Mouse (Mus musculus) urinary bladder, adult 18-20 months (tissue): ENCODE results near the gene Carmil1.

Source experiments
- DNase-seq, 2 experiments: peaks; one replicate each; pipeline ENCODE4 v3.0.0; 2022; ENCODE audit warnings: low spot score in 2 of 2, mixed read lengths in 2 of 2

Gene Carmil1

GRCm38 (mm10) chr13:24048611-24049010 is 232.0 kb downstream of the Carmil1 start:
- DNase-seq: no peak

GRCm38 (mm10) chr13:24045271-24045670 is 235.3 kb downstream of the Carmil1 start:
- no peak for DNase-seq

- DNase-seq: no peak
Measured at GRCm38 (mm10) chr13:24040221-24040620, 240.4 kb downstream of the Carmil1 start.

GRCm38 (mm10) chr13:24037502-24037901 is 243.1 kb downstream of the Carmil1 start:
- DNase-seq: no peak

GRCm38 (mm10) chr13:24036150-24036549 is 244.4 kb downstream of the Carmil1 start:
- no peak for DNase-seq

- DNase-seq: no peak
Measured at GRCm38 (mm10) chr13:24027191-24028170, 253.1 kb downstream of the Carmil1 start.

- DNase-seq: no peak
Measured at GRCm38 (mm10) chr13:24018515-24018914, 262.1 kb downstream of the Carmil1 start.

- no peak for DNase-seq
Measured at GRCm38 (mm10) chr13:24005528-24005927, 275.1 kb downstream of the Carmil1 start.

- DNase-seq: no peak
Measured at GRCm38 (mm10) chr13:24001797-24002196, 278.8 kb downstream of the Carmil1 start.

GRCm38 (mm10) chr13:24001081-24001480 is 279.5 kb downstream of the Carmil1 start:
- no peak for DNase-seq

- DNase-seq: no peak
Measured at GRCm38 (mm10) chr13:23998826-23999225, 281.8 kb downstream of the Carmil1 start.

GRCm38 (mm10) chr13:23994756-23995155 is 285.8 kb downstream of the Carmil1 start:
- no peak for DNase-seq

- no peak for DNase-seq
Measured at GRCm38 (mm10) chr13:23994024-23994423, 286.6 kb downstream of the Carmil1 start.

GRCm38 (mm10) chr13:23990928-23991327 is 289.7 kb downstream of the Carmil1 start, which contains the start of gene Scgn:
Gene Scgn (minus strand): TSS chr13:23991214.
- DNase-seq: peak; percentile 9 to 35

- no peak for DNase-seq
Measured at GRCm38 (mm10) chr13:23990451-23990850, 290.1 kb downstream of the Carmil1 start.

- no peak for DNase-seq
Measured at GRCm38 (mm10) chr13:23985130-23985529, 295.5 kb downstream of the Carmil1 start.

- no peak for DNase-seq
Measured at GRCm38 (mm10) chr13:23972271-23972670, 308.3 kb downstream of the Carmil1 start.

GRCm38 (mm10) chr13:23971870-23972269 is 308.7 kb downstream of the Carmil1 start:
- DNase-seq: no peak

GRCm38 (mm10) chr13:23964909-23965308 is 315.7 kb downstream of the Carmil1 start:
- no peak for DNase-seq
